Mouse (Mus musculus) macrophage (primary cell): Measurements from ENCODE around the gene Krt81. TPM values are rescaled to one million over a fixed set of nuclear protein-coding genes. Genes with fewer than 3 reads are reported as not detected.

ENCODE experiments used
- H3K27ac ChIP-seq: fragments of 350-480 bp; formaldehyde crosslinking; 2 replicates; pipeline ENCODE4 v1.9.0; 2021
- H3K36me3 ChIP-seq: fragments of 350-480 bp; formaldehyde crosslinking; 2 replicates; pipeline ENCODE4 v1.9.0; 2021; ENCODE audit errors: inconsistent target
- H3K4me3 ChIP-seq: fragments of 350-480 bp; formaldehyde crosslinking; 2 replicates; pipeline ENCODE4 v1.9.0; 2021; ENCODE audit errors: inconsistent target
- H3K79me2 ChIP-seq: fragments of 350-480 bp; formaldehyde crosslinking; 2 replicates; pipeline ENCODE4 v1.9.0; 2021; ENCODE audit errors: inconsistent target
- WGBS: methylation state at CpG from one replicate; pipeline ENCODE4 v1.1.7; 2026; ENCODE audit warnings: inconsistent platforms; ENCODE audit not compliant: missing documents; 5-methylcytosine and 5-hydroxymethylcytosine counted together
- polyA plus RNA-seq: library from polyadenylated mRNA; stranded (reverse); fragments of 250-400 nt; gene quantifications from 3 replicates; pipeline ENCODE4 v1.2.4, GENCODE M21; 2018; ENCODE audit warnings: inconsistent platforms

The Krt81 gene
- polyA plus RNA-seq, 1 experiment from 2014 or later: not detected

DNA sequence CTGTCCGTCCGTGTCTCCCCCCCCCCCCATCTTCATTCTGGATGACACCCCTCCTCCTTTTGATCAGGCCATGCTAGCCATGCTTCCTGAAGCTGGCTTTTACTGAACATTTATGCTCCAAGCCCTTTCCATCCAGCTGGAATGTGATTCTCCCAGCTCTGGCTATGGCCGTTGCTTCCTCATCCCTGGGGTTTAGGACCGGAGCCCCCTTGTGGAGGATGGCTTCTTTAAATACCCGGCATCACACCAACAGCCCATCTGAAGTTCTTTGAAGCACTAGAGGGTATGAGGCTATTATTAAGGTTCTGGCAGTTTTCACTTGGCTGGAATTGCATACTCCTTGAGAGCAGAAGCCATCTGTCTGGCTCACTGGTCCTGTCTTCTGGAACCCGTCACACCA, 42.6 kb downstream of the Krt81 start:
- Histone ChIP-seq H3K4me3 (no peak overlapping the region), H3K79me2 (no peaks in the 10 kb centered on the region), H3K27ac (no peak overlapping the region), H3K36me3 (no peaks in the 10 kb centered on the region)
- WGBS: 90% methylated on average over 6 of the region's 6 CpGs

- Histone ChIP-seq H3K4me3 (no peak overlapping the region), H3K36me3 (no peaks in the 10 kb centered on the region), H3K79me2 (no peaks in the 10 kb centered on the region), H3K27ac (no peak overlapping the region)
- 82% methylated on average over 4 of the region's 4 CpGs for WGBS
Measured at GRCm38 (mm10) chr15:101418950-101419349, 44.6 kb downstream of the Krt81 start.

- H3K4me3 ChIP-seq: no peak overlapping the region
- no peaks in the 10 kb centered on the region for H3K79me2 ChIP-seq
- 86% methylated on average over 11 of the region's 11 CpGs for WGBS
- H3K27ac ChIP-seq: no peak overlapping the region
- no peaks in the 10 kb centered on the region for H3K36me3 ChIP-seq
Measured at GRCm38 (mm10) chr15:101414807-101415565, 48.6 kb downstream of the Krt81 start.

DNA sequence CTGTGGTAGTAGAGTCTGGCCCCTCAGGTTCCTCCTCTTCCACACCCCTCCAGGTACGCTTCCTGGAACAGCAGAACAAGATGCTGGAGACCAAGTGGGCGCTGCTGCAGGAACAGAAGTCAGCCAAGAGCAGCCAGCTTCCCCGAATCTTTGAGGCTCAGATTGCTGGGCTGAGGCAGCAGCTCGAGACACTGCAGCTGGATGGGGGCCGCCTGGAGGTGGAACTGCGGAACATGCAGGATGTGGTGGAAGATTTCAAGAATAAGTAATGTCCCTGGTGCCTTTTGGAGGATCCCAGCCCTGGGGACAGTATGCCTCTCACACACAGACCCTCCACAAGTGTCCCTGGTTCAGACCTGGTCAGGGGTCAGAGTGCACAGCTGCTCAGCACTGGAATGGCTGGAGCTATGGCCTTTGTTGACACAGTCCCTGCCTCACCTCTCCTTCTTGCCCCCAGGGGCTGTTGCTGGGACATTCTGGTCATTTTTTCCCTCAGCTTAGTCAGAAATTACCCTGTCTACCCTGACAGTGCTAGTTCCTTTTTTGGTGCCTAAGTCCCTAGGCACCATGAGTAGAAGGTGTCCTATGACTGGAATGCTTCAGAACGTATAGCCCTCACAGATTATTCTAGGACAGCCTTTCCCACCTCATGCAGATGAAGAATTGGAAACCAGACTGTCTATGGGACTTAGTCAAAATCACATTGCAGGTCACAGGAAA, 49.5 kb downstream of the Krt81 start:
- no peaks in the 10 kb centered on the region for H3K79me2 ChIP-seq
- no peak overlapping the region for H3K4me3 ChIP-seq
- H3K27ac ChIP-seq: no peak overlapping the region
- WGBS: 73% methylated on average over 7 of the region's 7 CpGs
- no peaks in the 10 kb centered on the region for H3K36me3 ChIP-seq

DNA sequence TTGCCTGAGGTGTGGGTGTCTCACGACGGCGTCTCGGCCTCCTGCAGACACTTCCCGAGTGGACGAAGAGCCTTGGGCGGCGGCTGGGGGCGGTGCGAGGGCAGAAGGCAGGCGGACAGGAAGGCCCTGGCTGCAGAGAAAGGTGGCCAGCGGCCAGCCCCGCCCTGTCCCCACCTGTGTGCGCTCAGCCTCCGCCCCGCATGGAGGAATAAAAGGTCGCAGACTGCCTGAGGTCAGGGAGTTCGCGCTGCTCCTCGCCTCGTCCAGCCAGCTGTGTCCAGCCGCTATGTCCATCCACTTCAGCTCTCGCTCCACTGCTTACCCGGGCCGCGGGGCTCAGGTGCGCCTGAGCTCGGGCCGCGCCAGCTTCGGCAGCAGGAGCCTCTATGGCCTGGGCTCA, 51.4 kb downstream of the Krt81 start:
- no peak overlapping the region for H3K27ac ChIP-seq
- no peaks in the 10 kb centered on the region for H3K36me3 ChIP-seq
- WGBS: 92% methylated on average over 31 of the region's 31 CpGs
- H3K79me2 ChIP-seq: no peaks in the 10 kb centered on the region
- no peak overlapping the region for H3K4me3 ChIP-seq

GRCm38 (mm10) chr15:101410775-101411174, 52.8 kb downstream of the Krt81 start, which contains the start of gene Krt7:
Gene Krt7 (plus strand): TSS chr15:101411043.
- WGBS: 0% methylated on average over 2 of the region's 2 CpGs
- H3K79me2 ChIP-seq: no peaks in the 10 kb centered on the region
- H3K27ac ChIP-seq: no peak within 1 kb of the TSS
- H3K36me3 ChIP-seq: no peaks in the 10 kb centered on the region
- no peak within 1 kb of the TSS for H3K4me3 ChIP-seq

Other genes with a start within 250 kb of the Krt81 start
- 0.26 to 0.36 TPM in 2 of 3 replicates, not detected in the other for gene Grasp, start 239.6 kb downstream of the Krt81 start, polyA plus RNA-seq
- 6.1 to 9.4 TPM (median 7.1 TPM) in 3 replicates for gene Nr4a1, start 209.5 kb downstream of the Krt81 start, polyA plus RNA-seq
- gene Atg101, start 179.5 kb downstream of the Krt81 start, polyA plus RNA-seq: 19.7 to 26.3 TPM (median 22.9 TPM) in 3 replicates
- not detected in 3 replicates for gene 6030408B16Rik, start 170.5 kb downstream of the Krt81 start, polyA plus RNA-seq
- gene Krt80, start 93.6 kb downstream of the Krt81 start, polyA plus RNA-seq: 0.51 to 0.83 TPM (median 0.56 TPM) in 3 replicates
- not detected in 3 replicates for gene Krt7, start 52.7 kb downstream of the Krt81 start, polyA plus RNA-seq
- not detected in 3 replicates for gene Krt87, start 24.9 kb downstream of the Krt81 start, polyA plus RNA-seq
- not detected in 3 replicates for gene Krt88, start 16.0 kb downstream of the Krt81 start, polyA plus RNA-seq
- gene Krt86, start 9.7 kb upstream of the Krt81 start, polyA plus RNA-seq: not detected in 3 replicates
- not detected in 3 replicates for gene Krt83, start 27.8 kb upstream of the Krt81 start, polyA plus RNA-seq
- not detected in 3 replicates for gene Gm49425, start 53.5 kb upstream of the Krt81 start, polyA plus RNA-seq
- gene Krt84, start 69.1 kb upstream of the Krt81 start, polyA plus RNA-seq: not detected in 3 replicates
- gene Krt82, start 86.9 kb upstream of the Krt81 start, polyA plus RNA-seq: not detected in 3 replicates
- gene Krt90, start 99.2 kb upstream of the Krt81 start, polyA plus RNA-seq: not detected in 3 replicates
- not detected in 3 replicates for gene Krt75, start 110.2 kb upstream of the Krt81 start, polyA plus RNA-seq
- not detected in 3 replicates for gene Gm5414, start 164.4 kb upstream of the Krt81 start, polyA plus RNA-seq
- not detected in 3 replicates for gene Gm5478, start 183.6 kb upstream of the Krt81 start, polyA plus RNA-seq
- not detected in 3 replicates for gene Krt6b, start 216.5 kb upstream of the Krt81 start, polyA plus RNA-seq
- gene Krt6a, start 230.6 kb upstream of the Krt81 start, polyA plus RNA-seq: not detected in 3 replicates
- gene Krt5, start 249.1 kb upstream of the Krt81 start, polyA plus RNA-seq: not detected in 3 replicates